17 mouse cellular contexts compared by ENCODE assay signal in genomic region chr2:79094298-79094697, GRCm38 (mm10).
DNase-seq lines count a peak whose midpoint lies in the region; ATAC-seq and TF ChIP-seq lines count a peak whose summit lies in the region.
"Had no signal": no experiment of that assay in that cellular context is flagged by ENCODE, and none has a peak within 500 bp of the region (broad histone marks: within the 10 kb centered on the region; RNA-seq: fewer than 3 reads in every experiment).

No protein-coding gene starts in this region.

- DNase-seq in left cerebral cortex, adult 11 months (ENCODE audit: low spot score), result peak; percentile 29
- no peak for DNase-seq in left cerebral cortex, postnatal 10 days (ENCODE audit: extremely low spot score in 1 of 2, low spot score in 2 of 2)
- peak; percentile 8 for DNase-seq in Muller cell, postnatal 12 days (ENCODE audit: inconsistent ontology term)
- peak; percentile 91 for DNase-seq in brain, adult 2 months (ENCODE audit: low read depth, low spot score)
- peak; percentile 52 for DNase-seq in limb, embryonic 14.5 days (ENCODE audit: low spot score)
- DNase-seq in heart, postnatal 4 days, result no peak
- DNase-seq: adrenal gland, adult 2 months; cerebellum, postnatal 10 days; gastrocnemius, adult 2 months; heart, adult 18-20 months; kidney, postnatal 25 days; midbrain, embryonic 14.5 days; thymus, adult 18-20 months had no signal

- H3K27me3 ChIP-seq in limb, embryonic 14.5 days (ENCODE audit: control insufficient read depth, insufficient read depth, low read length), result no peaks in the 10 kb centered on the region
- no peaks in the 10 kb centered on the region for H3K27me3 ChIP-seq in heart, embryonic 11.5 days (ENCODE audit: control insufficient read depth, insufficient read depth, low read length)
- H3K27me3 ChIP-seq: liver, embryonic 15.5 days had no signal

- ATAC-seq in limb, embryonic 14.5 days (ENCODE audit: low FRiP score, low read depth), result no peak
- ATAC-seq in heart, embryonic 11.5 days (replicated peaks; ENCODE audit: insufficient number of reproducible peaks, low FRiP score, low TSS enrichment), result no peak
- ATAC-seq: hindbrain, embryonic 16.5 days had no signal

- H3K4me2 ChIP-seq in limb, embryonic 14.5 days (replicated peaks; ENCODE audit: low read depth, low read length, severe bottlenecking), result no peak overlapping the region
- H3K4me2 ChIP-seq in heart, embryonic 11.5 days, result no peak overlapping the region
- H3K4me2 ChIP-seq: liver, embryonic 15.5 days had no signal

- no peak for TF ChIP-seq POLR2A in limb, embryonic 14.5 days (IDR thresholded peaks at IDR 0.05; ENCODE audit: borderline replicate concordance, extremely low read depth, insufficient read depth, insufficient read length)

- WGBS in limb, embryonic 14.5 days, result 4% methylated on average over 1 of the region's 1 CpGs
- WGBS in heart, embryonic 11.5 days (ENCODE audit: insufficient replicate concordance), result 21% methylated on average over 1 of the region's 1 CpGs

- intact Hi-C loops in left cerebral cortex, postnatal 10 days (cut with DNase I), result no loop called here

- no peaks in the 10 kb centered on the region for H3K36me3 ChIP-seq in limb, embryonic 14.5 days (ENCODE audit: control insufficient read depth, insufficient read depth, low read length)
- H3K36me3 ChIP-seq in heart, embryonic 11.5 days (ENCODE audit: control insufficient read depth, insufficient read depth, low read length), result no peaks in the 10 kb centered on the region
- H3K36me3 ChIP-seq: liver, embryonic 15.5 days had no signal

- no peak overlapping the region for H3K27ac ChIP-seq in limb, embryonic 14.5 days (replicated peaks; ENCODE audit: low read depth, low read length)
- H3K27ac ChIP-seq in heart, embryonic 11.5 days (ENCODE audit: low read depth, low read length), result no peak overlapping the region
- H3K27ac ChIP-seq: gastrocnemius, adult 2 months; liver, embryonic 15.5 days; macrophage had no signal

- no peak overlapping the region for H3K4me3 ChIP-seq in limb, embryonic 14.5 days (replicated peaks; ENCODE audit: low read length)
- H3K4me3 ChIP-seq in heart, embryonic 11.5 days (ENCODE audit: low read depth, low read length), result no peak overlapping the region
- H3K4me3 ChIP-seq: gastrocnemius, adult 2 months; liver, embryonic 15.5 days had no signal

- H3K9me3 ChIP-seq in limb, embryonic 14.5 days (ENCODE audit: control insufficient read depth, low read length), result no peaks in the 10 kb centered on the region
- no peaks in the 10 kb centered on the region for H3K9me3 ChIP-seq in heart, embryonic 11.5 days (replicated peaks; ENCODE audit: control insufficient read depth, low read length)
- H3K9me3 ChIP-seq: liver, embryonic 15.5 days had no signal

- no peak overlapping the region for H3K9ac ChIP-seq in limb, embryonic 14.5 days (ENCODE audit: low read depth, low read length, severe bottlenecking)
- no peak overlapping the region for H3K9ac ChIP-seq in heart, embryonic 11.5 days (ENCODE audit: low read depth, low read length)
- H3K9ac ChIP-seq: liver, embryonic 15.5 days had no signal

- no peaks in the 10 kb centered on the region for H3K4me1 ChIP-seq in limb, embryonic 14.5 days (ENCODE audit: control insufficient read depth, insufficient read depth, low read length)
- no peaks in the 10 kb centered on the region for H3K4me1 ChIP-seq in heart, embryonic 11.5 days (ENCODE audit: control insufficient read depth, insufficient read depth, low read length)

Comparison
In these comparisons a context has a peak if more than half of its experiments do, and no peak if none do; other contexts are left out.
1. DNase-seq: peak in left cerebral cortex, adult 11 months (single experiment), Muller cell, postnatal 12 days (single experiment), brain, adult 2 months (single experiment) and limb, embryonic 14.5 days (single experiment); none in left cerebral cortex, postnatal 10 days (0 of 2) and heart, postnatal 4 days (single experiment).